Mouse (Mus musculus) central nervous system, embryonic 14 days (tissue): ENCODE results near the gene Olfr872. TPM values are rescaled to one million over a fixed set of nuclear protein-coding genes. Genes with fewer than 3 reads are reported as not detected.

Experiments
- polyA plus RNA-seq: library from polyadenylated mRNA; depleted of rRNA; stranded (reverse); fragments of >200 nt; gene quantifications from 2 replicates; pipeline ENCODE4 v1.2.3, GENCODE M21; 2012; rRNA removed

Gene Olfr872
- polyA plus RNA-seq, result not detected in 2 replicates

DNA sequence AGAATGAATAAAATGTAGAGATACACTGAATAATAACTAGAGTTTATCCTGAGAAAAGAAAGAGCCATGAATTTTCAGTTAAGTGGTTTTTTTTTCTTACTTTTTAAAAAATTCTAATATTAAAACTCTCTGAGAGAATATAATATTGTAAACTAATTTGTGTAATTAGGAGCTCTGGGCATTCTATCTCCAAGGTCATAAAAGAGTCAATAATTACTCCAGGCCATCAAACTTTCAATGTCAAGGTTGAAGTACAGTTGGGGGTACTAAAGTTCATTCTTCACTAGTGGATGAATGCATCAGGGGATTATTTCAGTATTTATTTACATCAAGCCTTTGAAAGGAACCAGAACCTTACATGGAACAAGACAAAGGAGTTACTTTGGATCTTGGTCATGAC lies at the start of gene Olfr872:
TSS of gene Olfr872 (plus strand) at position 301 of the 400 bp plus-strand sequence.

DNA sequence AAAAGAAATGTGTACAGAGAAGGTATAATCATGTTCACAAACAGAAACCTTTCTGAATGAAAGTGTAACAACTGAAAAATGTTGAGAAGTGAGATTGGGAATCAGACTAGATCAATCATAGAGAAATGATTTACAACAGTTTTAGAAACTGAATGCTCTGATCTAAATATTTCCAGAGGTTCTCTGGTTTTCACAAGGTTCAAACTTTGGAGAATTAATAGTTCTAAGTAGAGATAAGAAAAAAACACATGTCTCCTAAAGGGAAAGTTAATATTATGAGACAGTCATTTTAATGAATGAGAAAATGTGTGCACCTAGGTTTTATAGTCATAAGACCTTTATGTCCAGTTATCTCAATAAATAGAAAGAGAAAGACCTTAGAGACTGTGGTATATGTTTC lies 25.0 kb upstream of the Olfr872 start, which contains the start of gene Olfr871:
TSS of gene Olfr871 (plus strand) at position 301 of the 400 bp plus-strand sequence.

DNA sequence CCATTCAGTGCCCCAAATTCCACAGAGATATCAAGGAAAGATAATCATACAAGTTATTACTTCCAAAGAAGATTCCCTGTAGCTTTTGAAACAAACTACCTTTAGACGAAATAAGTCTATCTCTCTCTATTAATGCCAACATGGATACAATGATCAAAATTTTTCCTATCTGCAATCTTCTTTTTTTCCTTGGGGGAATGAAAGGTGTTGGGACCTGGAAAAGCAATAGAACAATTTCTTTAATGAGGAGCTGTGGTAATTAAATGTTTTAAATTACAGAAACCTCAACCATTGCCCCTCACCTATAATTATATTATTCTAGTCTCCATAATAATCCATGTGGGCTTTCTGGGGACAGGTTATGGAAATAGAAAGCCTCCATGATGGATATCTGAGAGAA lies 45.1 kb downstream of the Olfr872 start, which contains the start of gene Olfr39:
TSS of gene Olfr39 (plus strand) at position 301 of the 400 bp plus-strand sequence.

DNA sequence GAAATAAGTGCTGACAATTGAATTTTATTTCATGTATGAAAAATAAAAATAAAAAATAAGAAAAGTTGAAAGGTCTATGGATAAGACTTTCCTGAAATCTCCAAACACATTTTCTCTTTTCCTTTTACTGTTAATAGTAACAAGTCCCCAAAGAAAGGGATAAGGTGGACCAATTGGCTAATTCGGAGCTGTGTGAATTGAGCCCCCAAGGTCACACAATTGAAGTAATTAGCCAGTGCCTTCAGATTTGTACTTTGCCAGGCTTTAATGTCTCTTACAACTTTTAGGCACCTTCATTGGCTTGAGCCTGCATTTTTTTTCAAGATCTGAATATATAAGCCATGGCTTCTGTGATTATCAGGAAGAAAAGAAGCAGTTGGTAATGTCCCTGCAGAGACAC lies 61.3 kb downstream of the Olfr872 start, which contains the start of gene Olfr873:
TSS of gene Olfr873 (plus strand) at position 301 of the 400 bp plus-strand sequence.

Other genes with a start within 250 kb of the Olfr872 start
- gene Olfr866, start 209.1 kb upstream of the Olfr872 start, polyA plus RNA-seq, result not detected in 2 replicates
- not detected in 2 replicates for gene Olfr867, start 179.6 kb upstream of the Olfr872 start, polyA plus RNA-seq
- gene Olfr868, start 138.5 kb upstream of the Olfr872 start, polyA plus RNA-seq, result not detected in 2 replicates
- gene Olfr869, start 108.1 kb upstream of the Olfr872 start, polyA plus RNA-seq, result not detected in 2 replicates
- gene Olfr870, start 63.1 kb upstream of the Olfr872 start, polyA plus RNA-seq, result not detected in 2 replicates
- not detected in 2 replicates for gene Olfr871, start 24.9 kb upstream of the Olfr872 start, polyA plus RNA-seq
- gene Olfr39, start 45.2 kb downstream of the Olfr872 start, polyA plus RNA-seq, result not detected in 2 replicates
- gene Olfr873, start 61.4 kb downstream of the Olfr872 start, polyA plus RNA-seq, result not detected in 2 replicates
- 0.02 TPM in 1 of 2 replicates, not detected in the other for gene Olfr18, start 99.0 kb downstream of the Olfr872 start, polyA plus RNA-seq
- 32.0 and 34.8 TPM in 2 replicates for gene Zfp560, start 148.1 kb downstream of the Olfr872 start, polyA plus RNA-seq
- gene Zfp26, start 223.0 kb downstream of the Olfr872 start, polyA plus RNA-seq, result 14.4 and 14.9 TPM in 2 replicates